Mouse (Mus musculus) retina, embryonic 14.5 days (tissue): ENCODE results near the gene Bnipl.

Experiments
- DNase-seq: peaks from one replicate; pipeline ENCODE4 v3.0.0-alpha.2; 2015; ENCODE audit warnings: low spot score

Bnipl gene

DNA sequence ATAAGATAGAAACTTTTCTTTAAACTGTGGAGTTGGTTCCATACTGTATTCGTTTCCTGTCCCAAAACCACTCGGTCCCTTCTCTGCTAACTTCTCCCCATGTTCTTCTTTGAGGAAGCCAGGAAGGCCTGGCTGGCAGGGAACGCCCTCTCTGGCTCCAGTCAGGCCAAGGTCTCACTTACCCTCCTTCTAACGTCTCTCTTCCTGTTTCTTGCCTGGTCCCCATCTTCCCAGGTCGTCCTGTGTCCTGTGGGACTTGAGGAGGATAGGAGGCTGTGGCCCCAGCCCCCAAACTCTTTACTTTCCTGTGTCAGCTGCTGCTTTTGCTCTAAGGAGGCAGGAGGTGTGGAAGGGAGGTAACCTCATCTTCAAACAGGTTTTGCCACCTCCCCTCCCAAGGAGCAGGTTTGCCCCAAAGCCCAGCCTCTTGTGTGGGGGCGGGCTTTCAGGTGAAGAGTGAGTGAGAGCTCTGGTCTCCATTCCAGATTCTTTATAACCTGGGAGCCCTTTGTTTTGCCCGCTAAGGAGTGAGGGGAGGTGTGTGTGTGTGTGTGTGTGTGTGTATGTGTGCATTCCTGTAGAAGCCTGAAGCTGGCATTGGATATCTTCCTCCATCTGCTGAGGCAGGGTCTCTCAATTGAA, at the start of gene Bnipl:
Bnipl (minus strand) TSS at position 411 of the 642 bp plus-strand sequence.
- DNase-seq: no peak

DNA sequence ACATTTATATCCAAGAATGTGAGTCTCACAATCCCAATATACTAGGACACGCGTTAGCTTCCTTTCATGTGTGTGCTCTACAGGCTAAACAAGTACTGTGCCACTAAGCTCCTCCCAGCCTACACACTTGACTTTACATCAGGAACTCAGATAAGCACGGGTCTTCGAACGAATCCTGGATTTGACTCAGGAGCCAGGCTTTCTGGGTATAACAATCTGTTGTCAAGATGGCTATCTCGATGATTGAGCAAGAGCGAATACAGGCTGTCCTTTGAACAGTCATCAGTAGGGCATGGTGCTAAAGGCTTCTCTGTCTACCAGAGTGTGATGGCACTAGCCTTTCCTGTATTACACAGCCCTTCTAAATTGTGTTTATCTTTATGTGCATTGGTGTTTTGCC, 47.0 kb upstream of the Bnipl start:
- no peak for DNase-seq

- DNase-seq: peak; percentile 75
These were observed 45.1 kb upstream of the Bnipl start for GRCm38 (mm10) chr3:95296103-95296469.

GRCm38 (mm10) chr3:95295321-95296102, 44.5 kb upstream of the Bnipl start:
- no peak for DNase-seq

- DNase-seq: no peak
These were observed 43.7 kb upstream of the Bnipl start for GRCm38 (mm10) chr3:95294718-95295117.

DNA sequence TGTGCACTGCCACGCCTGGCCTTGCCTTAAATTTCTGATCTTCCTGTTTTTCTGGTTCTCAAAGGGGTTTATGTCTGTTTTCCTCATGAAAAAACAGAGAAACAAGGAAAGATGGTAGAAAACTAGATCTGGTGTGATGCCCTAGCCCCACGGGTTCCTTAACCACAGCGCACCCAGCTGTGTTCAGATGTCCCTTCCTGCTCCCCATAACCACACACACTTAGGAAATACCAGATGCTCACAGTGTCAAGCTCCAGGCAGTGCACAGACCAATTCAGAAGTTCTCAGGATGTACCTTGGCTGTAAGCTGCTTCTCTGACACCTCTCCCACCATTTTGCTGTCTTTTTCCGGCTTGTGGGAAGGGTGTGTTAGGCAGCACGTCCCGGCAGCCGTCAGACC, 43.3 kb upstream of the Bnipl start:
- DNase-seq: no peak

GRCm38 (mm10) chr3:95293537-95293936, 42.5 kb upstream of the Bnipl start:
- no peak for DNase-seq

GRCm38 (mm10) chr3:95292899-95293298, 41.9 kb upstream of the Bnipl start:
- no peak for DNase-seq

DNA sequence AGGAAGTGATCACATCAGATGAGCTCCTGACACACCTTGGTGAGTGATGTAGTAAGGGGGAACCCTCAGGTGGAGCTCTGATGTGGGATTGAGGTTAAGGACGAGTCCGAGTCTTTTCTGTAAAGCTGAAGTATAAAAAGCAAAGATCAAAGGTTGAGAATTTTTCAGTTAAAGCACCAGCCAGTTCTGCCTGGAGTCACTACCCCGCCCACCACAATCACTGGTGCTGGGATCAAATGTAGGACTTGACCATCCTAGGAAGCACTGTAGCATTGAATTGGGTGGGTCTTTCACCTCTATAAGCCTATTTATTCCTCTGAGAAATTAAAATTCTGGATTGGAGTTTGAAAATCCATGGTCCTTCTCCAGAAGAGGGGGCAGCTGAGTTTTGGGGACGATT, 40.0 kb upstream of the Bnipl start:
- DNase-seq: no peak

GRCm38 (mm10) chr3:95290156-95290555, 39.2 kb upstream of the Bnipl start:
- no peak for DNase-seq

- no peak for DNase-seq
These were observed 38.4 kb upstream of the Bnipl start for GRCm38 (mm10) chr3:95289419-95289818.

DNA sequence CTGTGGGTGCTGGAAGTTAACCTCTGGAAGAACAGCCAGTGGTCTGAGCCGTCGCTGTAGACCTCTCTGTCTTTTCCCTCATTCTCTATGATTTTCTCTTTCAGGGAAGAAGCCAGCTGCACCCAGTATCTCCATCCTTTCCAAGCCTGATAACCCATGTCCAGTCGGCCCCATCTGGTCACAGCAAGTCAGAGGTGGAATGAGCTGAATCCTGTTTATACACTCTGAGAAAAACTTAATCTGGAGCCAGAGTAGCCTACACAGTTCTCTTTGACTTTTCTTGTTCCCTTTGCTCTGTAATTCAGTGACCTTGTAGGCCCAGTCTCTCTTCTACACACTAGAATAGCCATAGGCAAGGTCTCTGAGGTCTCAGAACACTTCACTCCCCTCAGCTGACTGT, 36.5 kb upstream of the Bnipl start:
- DNase-seq: no peak

DNA sequence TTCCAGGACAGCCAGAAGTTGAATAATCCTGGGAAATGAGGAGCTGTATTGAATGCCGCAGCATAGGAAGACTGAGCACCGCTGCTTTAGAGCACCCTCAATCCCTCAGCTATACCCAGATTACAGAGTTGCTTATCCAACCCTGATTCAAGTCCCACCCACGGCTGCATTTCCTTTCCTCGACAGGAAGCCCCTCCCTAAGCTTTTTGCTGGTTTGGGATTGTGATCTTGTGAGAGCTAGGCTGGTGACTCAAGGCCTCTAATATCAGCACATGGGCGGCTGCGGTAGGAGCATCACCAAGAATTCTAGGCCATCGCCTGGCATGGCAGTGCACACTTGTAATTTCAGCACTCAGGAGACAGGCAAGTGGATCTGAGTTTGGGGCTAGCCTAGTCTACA, 35.5 kb upstream of the Bnipl start:
- DNase-seq: no peak

DNA sequence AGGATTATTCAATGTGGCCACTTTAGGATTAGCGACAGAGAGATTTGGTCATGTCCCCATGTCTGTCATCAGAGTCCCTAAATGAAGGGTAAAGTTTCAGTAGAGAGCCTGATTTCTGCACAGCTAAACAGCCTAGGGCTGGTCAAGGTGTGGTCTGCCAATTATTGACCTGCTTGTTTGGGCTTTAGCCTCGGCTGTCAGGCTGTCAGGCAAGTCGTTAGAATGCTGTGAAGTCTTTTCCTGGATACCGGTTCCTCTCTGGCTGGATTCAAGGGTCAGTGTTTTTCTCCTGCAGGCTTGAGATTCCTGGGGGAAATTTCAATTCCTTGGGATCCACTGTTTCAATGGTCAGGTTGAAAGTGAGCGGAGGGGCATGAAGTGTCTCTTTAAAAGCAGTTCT, 35.0 kb upstream of the Bnipl start:
- DNase-seq: no peak

DNA sequence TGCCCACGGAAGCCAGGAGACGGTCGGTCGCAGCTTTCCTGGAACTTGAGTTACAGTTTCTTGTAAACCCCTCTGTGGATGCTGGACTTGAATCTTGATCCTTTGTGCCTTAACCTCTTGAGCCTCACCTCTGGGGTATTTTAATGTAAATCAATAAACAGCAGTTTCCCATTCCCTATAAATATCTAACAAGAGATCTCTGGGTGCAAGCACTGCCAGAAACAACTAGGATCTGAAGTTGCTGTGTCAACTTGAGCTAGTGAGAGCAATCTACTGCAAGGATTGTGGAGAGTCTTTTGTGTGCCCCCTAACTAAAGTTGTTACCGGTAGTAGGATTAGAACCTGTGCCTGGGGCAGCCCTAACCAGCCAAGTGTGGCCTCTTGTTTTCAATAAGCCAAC, 34.4 kb upstream of the Bnipl start:
- no peak for DNase-seq

DNA sequence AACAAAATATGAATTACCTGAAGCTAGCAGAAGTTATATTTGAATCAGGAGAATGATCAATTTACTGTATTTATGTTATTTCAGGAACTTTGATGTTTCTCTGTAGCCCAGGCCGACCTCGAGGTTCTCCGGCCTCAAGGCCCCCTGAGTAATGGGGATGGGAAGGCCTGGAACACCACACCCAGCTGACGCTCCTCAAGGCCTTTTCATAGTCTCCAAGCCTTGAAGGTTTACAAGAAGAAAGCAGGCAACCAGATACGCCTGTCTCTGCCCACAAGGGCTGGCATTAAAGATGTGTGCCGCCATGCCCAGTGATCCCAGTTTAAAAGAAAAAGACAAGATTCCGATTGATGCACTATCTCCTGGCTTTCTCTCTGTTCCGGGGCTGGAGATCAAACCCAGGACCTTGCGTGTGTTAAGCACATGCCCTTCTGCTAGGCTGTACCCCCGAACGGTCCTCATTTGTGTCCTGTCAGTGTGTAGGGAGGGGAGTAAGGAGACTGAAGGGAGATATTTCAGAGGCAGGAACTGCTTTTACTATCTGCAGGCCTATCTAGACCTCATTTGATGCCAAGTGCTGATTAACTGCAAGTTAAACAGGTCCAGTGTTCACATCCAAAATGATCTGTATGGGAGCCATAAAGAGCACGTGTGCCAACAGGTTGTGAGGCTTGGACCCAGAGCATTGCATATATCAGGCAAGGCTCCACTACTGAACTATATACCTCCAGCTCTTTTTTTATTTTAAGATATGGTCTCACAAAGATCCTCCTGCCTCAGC, 33.7 kb upstream of the Bnipl start:
- no peak for DNase-seq

- DNase-seq: peak; percentile 18
These were observed 33.1 kb upstream of the Bnipl start for GRCm38 (mm10) chr3:95284062-95284461.

- no peak for DNase-seq
These were observed 32.6 kb upstream of the Bnipl start for GRCm38 (mm10) chr3:95283589-95283941.

DNA sequence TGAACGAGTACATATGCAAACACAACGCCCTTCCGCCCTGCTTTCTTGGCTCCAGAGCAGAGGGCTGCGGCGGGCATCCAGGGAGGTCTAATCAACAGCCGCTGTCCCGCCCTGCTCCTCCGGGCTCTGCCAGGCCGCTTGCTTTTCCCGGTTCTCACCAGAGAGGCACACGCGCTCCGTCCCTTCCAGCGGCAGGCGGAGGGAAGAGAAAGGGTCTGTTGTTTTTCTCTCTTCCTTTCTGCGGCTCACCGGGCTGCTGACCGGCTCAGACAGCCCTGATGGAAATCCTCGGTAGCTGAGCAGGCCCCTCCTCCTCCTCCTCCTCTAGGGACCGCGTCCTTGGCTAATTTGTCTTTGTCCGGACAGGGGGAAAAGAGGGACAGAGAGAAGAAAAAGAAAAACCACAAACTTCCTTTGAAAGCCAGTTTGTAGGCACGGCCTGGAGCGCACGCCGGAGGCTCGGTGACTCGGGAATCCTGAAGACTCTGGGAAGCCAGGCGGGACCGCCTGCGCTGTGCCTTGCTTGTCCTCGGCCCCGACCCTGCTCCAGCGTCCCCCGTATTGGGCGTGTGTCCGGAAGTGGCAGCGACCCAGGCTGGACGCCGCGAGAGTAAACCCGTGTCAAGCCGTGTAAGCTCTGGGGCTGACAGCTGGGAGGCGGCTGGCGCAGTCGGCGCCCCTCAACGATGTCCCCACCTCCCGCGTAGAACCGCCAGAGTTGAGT, 32.0 kb upstream of the Bnipl start:
- peak; percentile 80 for DNase-seq

DNA sequence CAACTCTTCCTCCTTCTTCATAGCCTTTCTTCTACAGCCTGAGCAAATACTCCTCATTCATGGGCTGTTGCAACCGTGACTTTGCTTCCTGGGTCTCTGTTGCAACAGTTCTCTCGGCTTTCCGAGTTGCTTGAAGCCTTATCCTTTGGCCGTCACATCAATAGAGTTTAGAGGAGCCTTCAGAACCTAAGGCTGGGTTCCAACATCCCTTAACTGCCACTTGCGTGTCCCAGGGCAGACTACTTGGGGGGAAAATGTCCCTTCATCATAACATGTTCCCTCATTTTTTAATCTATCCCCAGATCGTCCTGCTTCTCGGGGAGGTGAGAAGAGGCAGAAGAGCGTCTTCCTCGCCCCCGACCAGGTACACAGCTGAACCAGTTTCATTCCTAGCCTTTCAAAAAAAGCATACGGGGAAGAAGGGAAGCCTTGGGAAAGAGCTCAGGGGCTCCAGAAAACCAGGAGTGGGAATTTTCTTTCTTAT, 31.4 kb upstream of the Bnipl start:
- DNase-seq: peak; percentile 37

- peak; percentile 99 for DNase-seq
These were observed 30.5 kb upstream of the Bnipl start, which contains the start of the genes Mindy1 and Prune1 for GRCm38 (mm10) chr3:95281216-95282126. Mindy1 (plus strand) TSS chr3:95281345. Prune1 (minus strand) TSS chr3:95282076.
